Mouse (Mus musculus) layer of hippocampus, adult 8-10 months (tissue): ENCODE data around the gene Zfp663. TPM values are rescaled to one million over a fixed set of nuclear protein-coding genes. Genes with fewer than 3 reads are reported as not detected.

ENCODE experiments used
- DNase-seq, 2 experiments: peaks; one replicate each; pipeline ENCODE4 v3.0.0; 2022; ENCODE audit warnings: low spot score in 2 of 2
- total RNA-seq, 4 experiments: library from RNA; stranded (reverse); gene quantifications; 2 replicates each; pipeline ENCODE4 v1.2.4; 2022

The Zfp663 gene
- total RNA-seq = under 1 TPM in 1 of 4 experiments, not detected in 3; 0.17 TPM

DNA sequence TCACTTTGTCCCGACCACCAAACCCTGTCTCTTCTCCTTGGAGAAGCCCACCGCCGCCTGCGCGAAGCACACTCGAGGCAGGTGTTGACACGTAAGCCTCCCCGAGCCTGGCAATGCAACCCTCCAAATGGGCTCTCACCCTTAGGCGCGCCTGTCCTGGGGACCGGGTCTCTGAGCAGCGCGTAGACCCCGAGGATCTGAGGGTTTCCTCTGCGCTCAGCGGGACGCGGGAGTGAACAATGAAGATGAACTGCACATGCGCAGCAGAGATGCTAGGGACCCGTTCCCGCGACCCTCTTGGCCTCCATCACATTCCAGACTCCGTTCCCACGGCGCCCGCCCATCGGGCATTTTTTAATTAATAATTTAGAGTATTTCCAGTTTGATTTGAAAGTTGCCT lies at the start of gene Zfp663:
Gene Zfp663, minus strand, starts transcription at position 234 of the 400 bp plus-strand sequence.
- DNase-seq = no peak

DNA sequence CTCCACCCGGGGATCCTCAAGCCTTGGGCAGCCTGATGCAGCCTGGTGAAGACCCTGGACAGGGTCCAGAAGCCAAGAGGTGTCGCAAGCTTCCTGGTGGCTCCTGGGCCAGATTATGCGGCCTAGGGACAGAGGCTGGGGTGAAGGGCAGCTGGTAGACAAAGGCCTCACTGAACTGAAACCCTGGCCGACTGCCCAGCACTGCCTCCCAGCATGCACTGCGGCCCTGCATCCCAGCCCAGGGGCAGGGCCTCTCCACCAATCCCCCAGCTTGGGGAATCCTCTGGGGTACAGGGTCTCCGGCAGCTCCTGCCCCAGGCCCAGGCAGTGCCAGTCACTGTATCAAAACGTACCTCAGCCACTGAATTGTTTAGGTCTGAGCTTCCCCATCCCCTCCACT lies 48.8 kb upstream of the Zfp663 start:
- DNase-seq = peak; percentile 74 to 83

DNA sequence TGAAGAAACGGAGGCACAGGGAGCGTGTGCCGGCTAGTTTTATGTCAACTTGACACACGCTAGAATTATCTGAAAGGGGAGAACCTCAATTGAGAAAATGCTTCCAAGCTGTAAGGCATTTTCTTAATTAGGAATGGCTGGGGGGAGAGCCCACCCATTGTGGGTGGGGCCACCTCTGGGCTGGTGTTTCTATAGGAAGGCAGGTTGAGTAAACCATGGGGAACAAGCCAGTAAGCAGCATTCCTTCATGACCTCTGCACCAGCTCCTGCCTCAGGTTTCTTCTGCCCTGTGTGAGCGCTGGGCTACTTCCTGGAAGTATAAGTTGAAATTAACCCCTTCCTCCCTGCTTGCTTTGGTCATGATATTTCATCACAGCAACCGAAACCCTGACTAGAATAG lies 47.3 kb upstream of the Zfp663 start:
- no peak for DNase-seq

DNA sequence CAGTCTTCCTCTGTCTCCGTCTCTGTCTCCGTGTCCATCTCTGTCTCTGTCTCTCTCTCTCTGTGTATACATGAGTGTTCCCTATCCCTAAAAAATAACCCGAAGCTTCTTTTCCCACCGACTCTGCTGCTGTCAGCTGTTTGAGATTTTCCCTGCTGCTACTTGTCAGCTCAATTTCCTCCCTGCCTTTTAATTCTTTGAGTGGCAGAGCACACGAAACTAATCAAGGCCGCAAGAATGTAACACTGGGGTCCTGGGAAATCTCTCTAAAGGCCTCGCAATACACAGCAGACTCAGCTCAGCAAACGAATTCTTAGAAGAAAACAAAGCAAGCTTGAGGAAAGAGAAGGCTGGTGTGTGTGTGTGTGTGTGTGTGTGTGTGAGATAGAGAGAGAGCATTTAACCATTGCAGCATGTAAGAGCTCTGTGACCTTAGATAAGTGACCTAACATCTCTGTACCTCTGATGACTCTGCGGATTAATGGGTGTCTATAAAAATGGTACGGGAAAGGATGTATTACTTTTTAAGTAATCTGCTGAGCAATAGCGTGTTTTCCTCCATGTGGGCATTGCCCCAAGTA lies 46.7 kb upstream of the Zfp663 start:
- no peak for DNase-seq

DNA sequence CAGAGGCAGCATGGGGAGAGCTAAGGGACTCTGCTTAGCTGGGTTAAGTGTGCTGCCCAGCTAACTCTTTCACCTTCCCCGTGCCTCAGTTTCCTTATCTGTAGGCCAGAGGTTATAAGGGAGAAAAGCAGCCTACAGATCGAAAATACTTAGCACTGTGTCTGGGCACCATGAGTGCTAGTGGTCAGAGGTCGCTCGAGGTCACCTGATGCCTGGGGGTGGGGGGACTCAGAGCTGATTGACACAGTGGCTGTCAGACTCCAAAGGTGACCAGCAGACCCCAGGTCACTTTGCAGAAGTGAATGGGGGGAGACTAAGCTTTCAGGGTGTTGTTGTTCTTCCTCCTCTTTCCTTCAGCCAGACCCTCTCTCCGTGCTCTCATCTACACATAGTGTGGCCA lies 45.8 kb upstream of the Zfp663 start:
- no peak for DNase-seq

DNA sequence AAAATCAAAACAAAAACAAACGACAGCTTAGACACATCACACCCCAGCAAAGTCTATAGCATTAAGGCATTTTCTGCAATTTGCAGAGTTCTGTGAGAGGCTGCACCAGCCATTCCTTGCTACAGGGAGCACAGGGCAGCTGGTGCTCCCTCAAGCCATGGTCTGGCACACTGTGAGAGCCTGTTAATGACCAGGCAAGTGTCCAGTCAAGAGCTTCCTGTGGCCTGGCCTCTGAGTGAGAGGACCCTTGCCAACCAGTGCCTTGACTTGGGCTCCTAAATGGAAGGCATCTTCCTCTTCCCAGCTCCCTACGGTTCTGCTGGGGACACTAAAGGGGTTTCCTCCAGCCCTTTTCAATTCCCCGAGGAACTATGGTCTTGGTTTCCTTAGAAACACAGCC lies 45.4 kb upstream of the Zfp663 start:
- no peak for DNase-seq

DNA sequence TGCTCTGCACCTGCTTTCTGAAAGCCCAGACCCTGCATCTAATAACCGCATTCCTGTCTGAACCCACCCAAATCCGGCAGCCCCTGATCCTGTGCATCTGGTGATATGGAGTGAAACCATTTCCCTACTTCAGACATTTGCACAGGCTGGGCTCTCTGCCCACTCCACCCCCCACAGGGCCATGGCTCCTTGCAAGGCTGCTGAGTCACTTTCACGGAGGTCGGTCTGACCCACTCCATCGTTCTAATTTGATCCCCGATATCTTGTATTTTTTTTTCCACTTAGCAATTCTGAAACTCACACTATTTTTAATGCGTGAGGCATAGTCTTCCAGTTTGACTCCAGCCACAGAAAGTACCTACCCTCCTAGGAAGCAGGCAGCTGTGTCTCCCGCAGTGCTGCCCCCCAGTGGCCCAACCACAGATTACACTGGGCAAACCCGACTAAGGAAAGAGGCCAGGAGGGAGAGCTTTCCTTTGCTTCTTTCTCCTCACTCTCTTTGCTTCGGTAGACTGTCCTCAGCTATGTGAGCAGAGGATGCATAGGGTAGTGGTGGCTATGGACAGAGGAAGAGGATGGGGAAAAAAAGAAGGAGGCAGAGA lies 39.3 kb upstream of the Zfp663 start:
- peak in 1 of 2 experiments; percentile 77 for DNase-seq

DNA sequence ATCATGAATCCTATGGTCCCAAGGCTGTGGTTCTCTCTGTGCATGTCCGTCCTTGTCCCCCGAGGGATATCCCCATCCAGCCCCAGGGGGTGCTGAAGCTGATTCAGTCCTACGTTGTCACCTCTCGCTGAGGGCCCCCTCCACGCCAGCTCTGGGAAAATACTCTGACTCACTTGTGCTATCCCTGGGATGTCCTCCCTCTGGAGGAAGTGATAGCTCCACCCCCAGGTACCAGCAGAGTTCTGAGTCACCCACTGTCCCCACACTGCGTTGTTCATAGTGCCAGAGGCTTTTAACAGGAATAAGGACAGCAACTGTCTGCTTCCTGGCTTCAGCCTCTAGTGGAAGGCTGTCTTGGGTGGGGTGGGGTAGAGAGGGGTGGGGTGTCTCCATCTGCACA lies 36.8 kb upstream of the Zfp663 start:
- DNase-seq = no peak

DNA sequence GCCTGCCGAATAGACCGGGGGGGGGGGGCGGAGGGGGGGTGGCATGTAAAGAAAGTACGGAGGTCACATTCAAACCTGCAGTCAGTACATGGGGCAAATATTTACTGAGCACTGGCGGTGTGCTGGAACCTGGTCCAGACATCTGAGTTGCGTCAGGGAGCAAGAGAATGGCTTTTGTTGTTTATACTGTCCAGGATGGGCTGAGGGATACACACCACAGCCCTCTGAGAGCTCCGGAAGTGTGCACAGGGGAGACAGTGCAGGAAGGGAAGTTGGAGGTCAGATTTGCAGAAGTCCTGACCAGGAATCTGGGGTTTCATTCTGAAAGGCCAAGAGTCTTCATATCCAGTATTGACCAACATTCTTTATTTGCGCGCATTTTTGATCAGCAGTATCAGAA lies 36.4 kb upstream of the Zfp663 start:
- no peak for DNase-seq

DNA sequence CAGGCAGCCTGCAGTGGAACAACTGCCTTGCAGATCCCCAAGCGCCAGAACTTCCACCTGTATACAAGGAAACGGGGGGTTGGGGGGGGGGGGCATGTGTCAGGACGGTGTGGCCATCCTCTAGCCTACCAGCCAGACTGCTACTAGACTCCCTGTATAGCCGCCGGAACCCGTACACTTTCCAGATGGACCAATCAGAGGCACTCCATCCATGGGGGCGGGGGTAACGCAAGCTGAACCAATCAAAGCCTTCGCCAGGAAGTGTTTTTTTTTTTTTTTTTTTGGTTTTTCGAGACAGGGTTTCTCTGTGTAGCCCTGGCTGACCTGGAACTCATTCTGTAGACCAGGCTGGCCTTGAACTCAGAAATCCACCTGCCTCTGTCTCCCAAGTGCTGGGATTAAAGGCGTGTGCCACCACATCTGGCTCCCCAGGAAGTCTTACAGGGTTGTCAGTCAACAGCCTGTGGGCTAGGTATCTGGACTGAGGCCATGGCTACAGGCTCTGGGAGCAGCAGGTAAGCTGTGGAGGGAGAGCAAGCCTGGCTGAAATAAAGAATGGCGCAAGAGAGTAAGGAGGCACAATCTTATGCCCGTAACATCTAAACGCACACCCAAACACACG lies 29.7 kb upstream of the Zfp663 start:
- no peak for DNase-seq

DNA sequence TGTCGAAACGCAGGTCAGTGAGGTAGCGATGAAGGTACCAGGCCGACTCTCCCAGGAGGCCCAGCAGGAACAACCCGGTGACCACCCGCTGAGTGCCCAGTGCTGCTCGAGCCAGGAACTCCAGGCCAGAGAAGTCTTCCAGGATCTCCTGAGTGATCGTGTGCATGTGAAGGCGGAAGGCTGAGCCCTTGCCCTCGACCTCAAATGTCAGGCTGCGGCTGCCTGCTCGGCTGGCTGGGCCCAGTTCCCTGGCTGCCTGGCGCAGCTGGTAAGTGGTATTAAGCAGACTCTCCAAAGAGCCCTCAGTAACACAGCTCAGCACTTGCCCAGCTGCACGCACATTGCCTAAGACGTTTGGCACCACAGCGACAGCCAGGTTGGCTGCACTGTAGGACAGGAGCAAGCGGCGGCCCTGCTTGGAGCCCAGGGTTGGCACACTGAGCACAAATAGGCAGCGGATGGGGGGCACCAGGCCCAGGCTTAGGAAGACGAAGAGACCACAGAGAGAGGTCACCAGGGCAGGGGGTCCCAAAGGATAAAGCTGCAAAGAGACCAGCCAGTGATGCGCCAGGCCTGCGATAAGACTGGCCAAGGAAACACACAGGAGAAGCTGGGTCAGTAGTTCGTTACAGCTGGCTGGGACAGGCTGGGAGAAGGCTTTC lies 29.1 kb upstream of the Zfp663 start:
- DNase-seq = no peak

DNA sequence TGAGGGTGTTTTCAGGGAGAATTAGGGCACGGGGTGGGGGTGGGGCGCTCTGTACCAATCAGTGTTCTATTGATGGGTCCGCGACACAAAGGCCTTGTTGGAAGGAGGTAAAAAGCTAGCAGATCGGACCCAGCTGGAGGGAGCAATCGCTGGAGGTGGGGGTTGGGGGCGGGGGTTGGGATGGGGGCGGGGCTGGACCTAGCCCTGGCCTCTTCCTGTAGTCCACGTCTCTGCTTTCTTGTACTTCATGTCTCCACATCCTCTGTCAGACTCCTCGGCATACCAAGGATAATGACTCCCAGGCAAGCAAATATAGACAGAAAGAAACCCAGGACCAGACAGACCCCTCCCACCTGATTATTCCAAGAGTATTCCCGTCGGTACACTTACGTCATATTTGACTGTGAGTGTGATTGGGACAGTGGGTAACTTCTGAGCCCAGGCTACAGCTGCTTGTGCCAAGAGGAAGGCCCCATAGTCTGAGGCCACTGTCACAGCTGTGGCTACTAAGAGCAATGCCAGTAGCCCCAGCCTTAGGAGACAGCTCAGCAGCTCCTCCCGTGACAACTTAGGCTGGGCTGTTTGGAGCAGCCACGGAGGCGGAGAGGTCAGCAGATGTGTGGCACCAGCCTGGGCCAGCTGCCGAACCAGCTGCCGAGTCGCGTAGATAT lies 28.4 kb upstream of the Zfp663 start:
- DNase-seq = no peak

DNA sequence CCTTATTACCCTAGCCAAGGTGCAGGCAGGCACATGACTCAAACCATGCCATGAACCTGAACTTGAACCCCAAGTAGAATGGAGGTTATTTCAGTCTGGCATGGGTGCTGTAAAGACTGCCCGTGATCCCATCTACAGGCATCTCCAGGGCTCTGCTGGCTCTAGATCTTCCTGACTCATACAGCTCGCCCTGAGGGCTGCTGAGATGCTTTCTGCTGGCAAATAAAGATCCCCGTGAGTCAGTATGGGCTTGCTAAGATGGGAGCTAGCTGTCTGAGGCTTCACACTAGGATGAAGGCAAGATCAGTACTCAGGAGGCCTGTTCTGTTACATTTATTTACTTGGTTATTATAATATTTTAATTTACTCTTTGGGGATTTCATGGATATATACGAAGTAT lies 23.6 kb upstream of the Zfp663 start:
- DNase-seq = no peak

DNA sequence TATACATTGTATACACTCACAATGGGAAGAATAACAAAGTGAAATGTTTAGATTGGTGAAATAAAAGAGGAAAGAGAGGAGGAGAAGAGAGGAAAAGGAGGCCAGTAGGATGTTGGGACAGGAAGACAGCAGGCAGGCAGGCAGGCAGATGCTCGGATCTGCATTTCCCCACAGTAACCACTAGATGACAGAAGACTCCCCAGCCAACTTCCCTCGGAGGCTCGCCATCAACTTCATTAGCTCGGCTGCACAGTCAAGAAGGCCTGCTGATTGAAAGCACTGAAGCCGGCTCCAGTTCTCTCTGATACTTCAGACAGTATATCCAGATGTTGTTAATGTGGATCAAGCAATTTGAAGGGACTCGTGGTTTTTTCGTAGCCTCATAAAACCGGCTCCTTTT lies 23.0 kb upstream of the Zfp663 start:
- DNase-seq = peak; percentile 61 to 73

DNA sequence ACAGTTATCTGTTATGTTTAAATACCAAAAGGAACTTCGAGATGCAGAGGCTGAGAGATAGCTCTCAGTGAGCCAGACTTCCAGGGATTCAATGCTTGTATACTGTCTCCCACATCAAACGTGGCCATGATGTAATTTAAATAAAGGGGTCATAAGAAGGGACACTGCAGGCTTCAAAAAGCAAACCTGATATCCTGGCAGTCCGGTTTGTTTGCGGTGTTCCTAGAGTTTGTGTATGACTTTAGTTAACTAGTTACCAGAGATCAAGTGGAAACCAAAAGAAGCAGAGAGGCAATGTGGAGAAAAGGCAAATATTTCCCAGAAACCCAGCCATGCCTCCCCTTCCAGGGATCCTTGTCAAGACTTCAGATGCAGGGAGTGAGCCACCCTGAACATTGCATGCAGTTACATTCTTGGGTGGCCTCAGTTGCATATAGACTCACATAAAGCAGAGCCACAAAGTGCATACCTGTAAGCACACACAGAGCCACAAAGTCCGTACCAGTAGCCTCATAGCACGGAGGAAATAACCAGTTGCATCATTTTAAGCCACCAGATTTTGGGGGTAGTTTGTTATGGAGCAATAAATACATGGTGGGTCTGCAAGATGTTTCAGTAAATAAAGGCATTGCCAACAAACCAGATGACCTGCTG lies 20.9 kb upstream of the Zfp663 start:
- DNase-seq = no peak

DNA sequence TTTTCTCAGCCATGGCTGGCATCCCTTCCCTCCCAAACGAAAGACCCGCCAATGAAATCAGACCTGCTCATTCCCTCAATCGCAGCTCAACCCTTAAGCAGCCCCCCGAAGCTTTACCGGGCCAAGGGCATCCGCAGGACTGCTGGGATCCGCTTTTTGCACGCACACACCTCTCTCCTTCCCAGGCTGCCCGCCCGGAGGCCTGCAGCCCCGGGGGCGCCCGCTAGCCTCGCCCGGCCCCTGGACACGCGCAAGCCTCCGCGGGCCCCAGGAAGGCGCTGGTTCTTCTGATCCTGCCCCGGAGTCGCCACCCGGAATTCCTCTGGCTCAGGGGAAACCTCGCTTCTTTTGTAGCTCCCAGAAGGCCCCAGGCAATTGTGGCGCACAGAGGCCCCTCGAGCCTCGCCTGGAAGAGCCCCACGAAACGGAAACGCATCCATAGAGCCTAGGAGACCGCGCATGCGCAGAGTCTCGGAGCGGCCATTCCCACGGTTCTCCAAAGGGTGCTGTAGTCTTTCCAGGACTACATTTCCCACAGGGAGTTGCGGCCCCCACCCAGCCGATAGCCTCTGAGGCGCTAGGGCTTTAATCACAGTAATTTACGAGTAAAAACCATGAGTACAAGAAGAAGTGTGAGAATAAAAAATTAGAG lies 19.4 kb upstream of the Zfp663 start, which contains the start of gene Zfp334:
Gene Zfp334, minus strand, starts transcription at position 416 of the 652 bp plus-strand sequence.
- peak; percentile 93 to 97 for DNase-seq

DNA sequence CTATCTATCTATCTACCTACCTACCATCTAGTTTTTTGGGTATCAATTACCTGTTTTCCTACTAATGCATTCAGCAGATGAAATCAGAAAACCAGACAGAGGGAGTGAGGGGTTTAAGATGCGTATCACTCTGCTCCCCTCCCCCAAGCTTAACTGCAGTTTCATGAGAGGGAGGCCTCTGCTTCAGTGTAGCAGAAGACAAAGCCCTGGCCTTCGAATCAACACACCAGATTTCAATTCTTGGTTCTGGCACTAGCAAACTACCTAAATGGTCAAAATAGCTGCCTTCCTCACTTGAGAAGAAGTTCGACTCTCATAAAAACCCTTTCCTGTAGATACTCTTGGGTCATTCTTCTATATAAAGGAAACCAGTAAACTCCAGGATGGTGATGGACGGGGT lies 18.8 kb upstream of the Zfp663 start:
- no peak for DNase-seq

DNA sequence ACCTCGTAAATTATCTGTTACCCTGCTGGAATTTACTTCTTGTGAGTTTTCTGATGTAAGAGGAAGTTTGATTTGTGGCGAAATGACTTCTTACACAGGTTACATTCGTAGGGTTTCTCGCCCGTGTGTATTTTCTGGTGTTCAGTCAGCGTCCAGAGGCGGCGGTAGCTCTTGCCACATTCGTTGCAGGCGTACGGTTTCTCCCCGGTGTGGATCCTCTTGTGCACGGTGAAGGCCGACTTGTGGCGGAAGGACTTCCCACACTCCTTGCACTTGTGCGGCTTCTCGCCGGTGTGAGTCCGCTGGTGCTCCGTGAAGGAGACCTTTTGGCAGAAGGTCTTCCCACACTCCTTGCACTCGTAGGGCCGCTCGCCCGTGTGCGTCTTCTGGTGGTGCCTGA lies 11.5 kb upstream of the Zfp663 start:
- DNase-seq = no peak

DNA sequence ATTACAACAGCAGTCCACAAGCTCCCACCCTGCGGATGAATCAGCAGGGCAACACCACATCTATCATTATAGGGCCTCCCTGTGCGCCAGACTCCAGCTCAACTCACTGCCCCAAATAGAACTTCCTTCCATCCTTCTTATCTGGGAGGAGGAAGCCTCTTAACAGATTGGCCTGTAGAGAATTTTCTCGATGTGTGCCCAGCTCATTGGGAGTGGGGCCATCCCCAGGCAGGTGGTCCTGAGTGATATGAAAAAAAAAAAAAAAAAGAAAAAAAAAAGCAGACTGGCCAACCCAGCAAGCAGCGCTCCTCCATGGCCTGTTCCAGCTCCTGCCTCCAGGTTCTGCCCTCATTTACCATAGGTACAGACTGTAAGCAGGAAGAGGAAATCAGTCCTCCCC lies 7.5 kb upstream of the Zfp663 start:
- DNase-seq = no peak

DNA sequence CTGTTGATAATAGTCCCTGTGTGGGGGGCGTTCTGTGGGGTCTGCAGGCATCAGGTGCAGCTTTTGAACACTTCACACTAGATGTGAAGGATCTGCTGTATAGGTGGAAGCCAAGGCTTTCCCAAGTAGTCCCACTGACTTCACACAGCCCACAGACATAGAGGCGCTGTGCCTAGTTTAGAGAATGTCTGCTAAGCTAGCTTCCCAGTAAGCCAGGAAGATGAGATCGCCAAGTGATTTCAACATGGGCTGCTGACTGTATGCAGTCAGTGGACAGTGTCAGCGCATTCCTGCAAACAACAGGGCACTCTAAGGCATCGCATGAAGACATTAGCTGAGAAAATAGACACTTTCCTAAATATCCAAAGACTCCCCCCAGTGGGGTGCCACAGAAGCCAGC lies 6.9 kb upstream of the Zfp663 start:
- DNase-seq = no peak

DNA sequence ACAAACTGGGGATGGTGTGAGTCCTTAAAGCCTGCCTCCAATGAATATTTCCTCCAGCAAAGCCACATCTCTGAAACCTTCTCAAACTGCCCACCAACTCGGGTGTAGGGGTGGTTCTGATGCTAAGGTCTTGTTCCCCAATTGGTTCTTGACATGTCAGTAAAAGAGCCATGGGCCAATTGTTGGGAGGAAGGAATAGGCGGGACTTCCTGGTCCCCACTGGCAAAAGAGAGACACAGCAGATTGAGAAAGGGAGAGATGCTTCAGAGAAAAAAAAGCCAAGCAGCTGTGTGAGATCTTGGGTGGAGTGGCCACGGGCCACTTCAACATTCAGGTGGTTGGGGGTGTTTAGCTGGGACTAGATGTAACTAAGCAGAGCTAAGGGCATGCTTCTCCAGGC lies 2.5 kb upstream of the Zfp663 start:
- DNase-seq = no peak
